Mouse (Mus musculus): ENCODE measurements around the gene Wrap73. TPM values are rescaled to one million over a fixed set of nuclear protein-coding genes. Genes with fewer than 3 reads are reported as not detected.

The Wrap73 gene
- total RNA-seq (2021), result 10 to 100 TPM; 12.0 to 12.9 TPM
- long read RNA-seq, experiment 1, transcript Wrap73-201 (12 exons, 1,598 nt), result major isoform, 16 of 20 reads
- long read RNA-seq, experiment 1, partial matches to known transcripts, result 2 of 20 reads
- long read RNA-seq, experiment 1, other reads (novel, unspliced or antisense), result 2 of 20 reads
- long read RNA-seq, experiment 2, transcript Wrap73-201 (12 exons, 1,598 nt), result major isoform, 7 of 13 reads
- long read RNA-seq, experiment 2, partial matches to known transcripts, result 3 of 13 reads
- long read RNA-seq, experiment 2, other reads (novel, unspliced or antisense), result 3 of 13 reads

DNA sequence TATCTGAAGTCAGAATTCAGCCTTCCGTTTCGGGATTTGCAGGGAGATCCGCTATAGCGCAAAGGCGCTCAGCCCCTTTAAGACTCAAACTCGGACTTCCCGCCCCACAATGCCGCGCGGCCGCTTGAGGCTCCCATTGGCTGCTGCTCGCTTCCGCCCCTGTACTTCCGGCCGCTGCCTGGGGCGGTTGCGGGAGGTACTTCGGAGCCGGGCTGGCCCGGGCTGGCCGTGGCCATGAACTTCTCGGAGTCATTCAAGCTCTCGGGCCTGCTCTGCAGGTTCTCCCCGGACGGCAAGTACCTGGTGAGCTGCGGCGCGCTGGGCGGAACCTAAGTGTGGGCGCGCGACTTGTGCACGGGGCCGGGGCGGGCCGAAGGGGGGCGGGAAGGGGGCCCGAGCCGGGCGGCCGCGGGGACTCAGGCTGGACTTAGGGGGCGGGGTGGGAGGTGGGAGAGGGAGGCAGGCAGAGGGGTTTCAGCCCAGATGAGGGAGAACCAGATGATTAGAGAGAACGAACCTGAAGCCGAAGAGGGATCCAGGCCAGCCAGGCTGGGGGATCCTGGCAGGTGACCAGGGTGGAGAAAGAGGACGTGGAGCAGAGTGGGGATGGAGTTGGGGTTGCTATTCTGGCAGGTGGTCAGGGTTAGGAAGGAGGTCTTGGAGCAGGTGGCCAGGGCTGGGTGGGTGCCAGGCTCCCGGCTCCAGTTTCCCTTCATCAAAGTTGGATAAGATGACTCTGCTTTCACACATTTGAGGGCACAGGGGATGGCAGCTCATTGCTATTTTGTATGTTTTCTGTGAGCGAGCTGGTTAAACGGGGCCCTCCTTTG, at the start of gene Wrap73:
Wrap73 (plus strand) TSS at position 162 of the 830 bp plus-strand sequence.
- DNase-seq (ENCODE audit: low spot score), result peak; percentile 89

DNA sequence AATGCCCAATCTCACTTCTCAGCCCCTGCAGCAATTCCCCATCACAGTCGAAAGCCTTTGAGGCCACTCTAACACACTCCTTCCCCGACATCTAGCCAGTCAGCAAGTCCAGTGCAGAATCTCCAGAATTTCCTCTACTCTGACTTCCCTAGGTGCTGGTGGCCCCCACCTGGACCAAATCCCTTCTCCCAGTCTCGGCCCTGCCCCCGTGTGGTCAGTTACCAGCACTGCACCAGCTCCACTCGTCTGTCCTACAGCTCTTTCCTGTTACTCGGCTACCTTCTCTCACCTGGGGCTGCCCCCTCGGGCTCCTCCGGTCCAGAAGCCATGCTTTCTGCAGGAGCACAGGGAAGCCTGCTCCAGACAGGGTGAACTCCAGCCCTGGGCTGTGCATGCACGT, 49.0 kb upstream of the Wrap73 start:
- no peak for DNase-seq (ENCODE audit: low spot score)

DNA sequence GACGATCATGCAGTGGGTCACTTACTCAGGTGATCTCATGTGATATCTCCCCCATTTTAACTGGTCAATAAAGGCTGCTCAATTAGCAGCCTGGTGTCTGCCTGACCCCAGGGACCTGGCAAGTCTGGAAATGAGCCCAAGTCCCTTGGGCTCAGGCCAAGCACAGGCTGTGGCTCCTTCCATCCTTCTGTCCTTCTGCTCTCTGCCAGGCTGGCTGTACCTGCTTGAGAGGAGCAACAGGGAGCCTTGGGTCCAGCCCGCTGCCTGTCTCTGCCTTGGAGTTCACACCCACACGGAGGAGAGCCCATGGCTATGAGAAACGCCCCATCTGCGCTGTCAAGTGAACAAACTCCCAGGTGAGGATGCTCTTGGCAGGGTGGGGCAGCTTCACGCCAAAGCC, 46.1 kb upstream of the Wrap73 start:
- DNase-seq (ENCODE audit: low spot score), result no peak

DNA sequence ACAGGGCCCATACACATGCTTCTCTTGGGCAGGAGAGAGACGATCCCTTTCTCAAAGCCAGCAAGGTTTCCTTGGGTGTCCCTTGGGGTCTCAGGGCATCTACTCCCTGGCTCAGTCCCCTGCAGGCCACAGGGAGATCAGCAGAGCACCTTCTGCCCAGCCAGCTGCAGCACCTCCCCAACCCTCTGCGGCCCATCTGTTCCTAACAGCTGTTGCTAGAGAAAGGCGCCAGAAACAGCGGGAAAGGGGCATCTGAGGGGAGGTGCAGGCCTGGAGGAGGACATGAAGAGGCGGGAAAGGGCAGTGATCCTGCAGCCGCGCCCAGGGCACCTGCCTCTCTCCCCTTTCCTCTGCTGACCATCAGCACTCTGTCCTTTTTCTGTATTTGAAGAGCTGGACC, 42.8 kb upstream of the Wrap73 start:
- DNase-seq (ENCODE audit: low spot score), result no peak

DNA sequence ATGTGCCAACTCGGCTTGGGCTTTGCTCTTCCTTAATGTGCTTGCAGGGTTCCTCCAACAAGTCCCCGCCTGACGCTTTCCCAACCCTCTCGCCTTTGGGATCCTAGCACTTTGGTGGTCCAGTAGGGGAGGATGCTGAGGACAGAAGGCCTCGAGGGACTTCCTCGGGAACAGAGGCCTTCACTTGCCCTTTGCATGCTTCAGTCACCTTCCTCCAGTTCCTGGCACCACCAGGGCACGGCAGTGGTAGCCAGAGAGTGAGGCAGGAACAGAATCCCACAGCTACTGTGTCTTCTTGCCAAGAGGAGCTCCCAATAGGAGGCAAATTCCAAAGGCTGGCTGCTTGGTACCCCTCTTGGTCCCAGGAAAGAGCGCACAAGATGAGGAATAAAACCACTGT, 38.8 kb upstream of the Wrap73 start:
- DNase-seq (ENCODE audit: low spot score), result no peak

DNA sequence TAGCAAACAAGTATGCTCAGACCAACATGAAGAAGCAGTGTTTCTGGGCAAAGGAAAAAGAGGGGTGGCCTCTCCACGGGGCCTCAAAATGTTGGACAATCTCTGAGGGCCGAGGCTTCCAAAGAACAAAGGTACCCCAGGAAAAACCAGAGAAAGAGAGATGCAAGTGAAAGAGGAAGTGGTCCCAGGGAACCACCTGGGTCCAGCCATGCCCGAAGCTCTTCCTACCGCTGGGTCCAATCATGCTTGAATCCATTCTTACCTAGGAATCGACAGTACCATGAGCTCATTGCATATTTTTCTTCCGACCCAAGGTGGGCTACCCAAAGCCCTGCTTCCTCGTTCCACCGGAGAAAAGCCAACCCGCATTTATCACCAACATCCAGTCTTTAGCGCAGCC, 38.3 kb upstream of the Wrap73 start:
- DNase-seq (ENCODE audit: low spot score), result no peak

DNA sequence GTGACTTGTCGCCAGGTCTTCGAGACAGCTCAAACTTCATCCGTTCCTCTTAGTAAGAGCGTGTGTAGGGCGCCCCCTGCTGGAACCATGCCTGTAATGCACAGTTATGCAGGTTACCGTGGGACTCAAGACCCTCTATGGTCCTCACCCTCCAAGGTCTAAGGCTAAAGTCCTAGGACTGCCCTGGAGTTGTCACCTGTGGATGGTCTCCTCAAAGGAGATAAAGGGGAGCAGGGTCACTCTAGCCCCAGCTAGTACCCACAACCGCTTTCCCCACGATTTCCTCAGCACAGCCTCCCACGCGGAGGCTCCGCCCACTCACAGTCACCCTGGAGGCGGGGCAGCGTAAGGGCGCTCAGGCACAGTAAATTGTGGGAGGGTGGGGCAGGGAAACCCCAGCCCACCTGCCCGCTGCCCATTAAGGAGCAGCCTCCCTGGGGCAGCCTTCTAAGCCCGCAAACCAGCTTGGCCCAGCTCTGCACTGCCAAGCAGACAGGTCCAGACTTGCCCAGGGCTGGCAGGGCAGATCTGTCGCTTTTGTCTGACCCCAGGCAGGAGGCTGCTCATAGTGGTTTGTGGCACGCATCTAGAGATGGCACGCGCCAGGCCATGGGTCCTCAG, 36.7 kb upstream of the Wrap73 start:
- DNase-seq (ENCODE audit: low spot score), result peak; percentile 29

DNA sequence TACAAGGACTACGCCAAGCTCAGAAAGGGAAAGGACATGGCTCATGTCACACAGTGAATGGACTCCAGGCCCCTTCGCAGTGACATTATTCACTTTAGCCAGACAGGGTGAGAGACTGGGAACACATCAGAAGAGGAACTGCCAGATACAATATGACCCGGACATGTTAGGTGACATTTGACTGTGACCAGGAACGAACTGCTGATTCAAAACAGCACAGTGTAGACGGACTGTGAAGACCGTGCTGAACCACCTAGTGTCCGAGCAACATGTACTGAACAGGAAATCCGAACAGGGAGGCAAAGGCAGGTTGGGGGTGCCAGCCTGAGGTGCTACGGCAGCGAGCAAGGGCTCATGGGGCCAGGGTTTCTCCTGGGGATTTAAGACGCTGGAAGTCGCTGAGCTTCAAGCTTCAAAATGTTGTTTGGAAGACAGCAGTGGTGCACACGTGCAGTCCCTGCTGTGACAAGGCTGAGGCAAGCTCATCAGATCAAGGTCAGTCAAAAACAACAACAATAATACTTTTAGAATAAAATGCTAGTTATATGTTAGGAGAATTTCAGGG, 35.6 kb upstream of the Wrap73 start:
- DNase-seq (ENCODE audit: low spot score), result no peak

DNA sequence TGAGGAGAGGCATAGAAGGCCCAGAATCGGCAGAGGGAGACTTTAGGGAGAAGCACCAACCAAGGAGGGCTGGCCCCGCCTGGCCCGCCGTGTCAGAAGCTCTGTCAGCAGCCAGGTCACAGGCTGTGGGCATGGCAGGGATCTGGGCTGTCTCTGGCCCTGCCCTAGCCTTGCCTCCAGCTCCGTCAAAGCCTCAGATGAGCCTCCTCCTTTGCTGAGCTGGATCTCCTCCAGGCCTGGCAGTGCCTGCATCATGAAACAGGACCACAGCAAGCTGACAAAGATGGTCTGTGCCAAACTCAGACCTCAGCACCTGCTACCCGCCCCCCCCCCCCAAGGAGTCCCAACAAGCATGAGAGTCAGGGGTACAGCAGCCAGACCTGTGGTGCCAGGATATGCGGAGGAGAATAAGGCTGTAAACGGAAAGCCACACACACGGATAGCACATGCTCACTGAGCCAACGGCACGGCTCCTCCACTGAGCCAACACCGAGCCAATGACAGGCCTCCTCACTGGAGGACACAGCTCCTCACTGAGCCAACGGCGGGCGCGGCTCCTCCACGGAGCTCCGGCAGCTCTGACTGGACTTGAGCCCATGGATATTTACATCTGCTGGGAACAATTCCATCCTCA, 32.8 kb upstream of the Wrap73 start:
- peak; percentile 5 for DNase-seq (ENCODE audit: low spot score)

DNA sequence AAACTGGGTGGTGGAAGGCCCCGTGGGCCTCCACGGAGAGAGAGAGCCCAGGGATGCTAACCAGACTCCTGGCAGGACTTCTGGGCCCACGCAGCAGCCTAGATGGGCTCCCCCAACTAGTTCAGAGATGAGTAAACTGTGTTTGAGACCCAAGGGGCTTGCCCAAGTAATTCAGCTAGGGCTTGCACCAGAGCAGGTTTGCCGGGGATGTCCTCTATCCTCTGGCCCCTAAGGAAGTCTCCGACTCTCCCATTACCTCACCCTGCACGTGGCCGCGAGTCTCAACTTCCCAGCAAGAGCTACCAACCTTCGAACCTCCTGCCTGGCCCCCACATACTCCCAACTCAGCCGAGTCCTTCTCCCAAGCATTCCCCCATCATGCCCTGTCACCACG, 32.3 kb upstream of the Wrap73 start:
- DNase-seq (ENCODE audit: low spot score), result no peak

DNA sequence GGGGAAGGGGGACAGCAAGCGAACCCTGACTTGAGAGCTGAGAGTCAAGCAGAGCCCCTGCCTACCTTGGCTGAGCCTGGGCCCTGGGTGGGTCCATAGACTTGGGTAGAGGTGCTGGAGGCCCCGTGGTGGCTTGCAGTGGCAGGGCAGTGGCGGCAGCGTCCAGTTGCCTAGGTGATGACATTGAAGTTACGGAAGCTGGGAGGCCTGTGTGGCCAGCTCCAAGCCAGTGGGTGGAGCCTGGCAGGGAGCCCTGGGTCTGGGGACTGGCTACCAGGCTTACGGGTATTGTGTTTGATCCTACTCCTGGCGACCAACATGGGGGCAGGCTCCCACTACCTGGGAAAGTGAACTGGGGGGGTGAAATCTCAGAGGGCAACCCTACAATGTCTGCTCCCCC, 25.8 kb upstream of the Wrap73 start:
- no peak for DNase-seq (ENCODE audit: low spot score)

DNA sequence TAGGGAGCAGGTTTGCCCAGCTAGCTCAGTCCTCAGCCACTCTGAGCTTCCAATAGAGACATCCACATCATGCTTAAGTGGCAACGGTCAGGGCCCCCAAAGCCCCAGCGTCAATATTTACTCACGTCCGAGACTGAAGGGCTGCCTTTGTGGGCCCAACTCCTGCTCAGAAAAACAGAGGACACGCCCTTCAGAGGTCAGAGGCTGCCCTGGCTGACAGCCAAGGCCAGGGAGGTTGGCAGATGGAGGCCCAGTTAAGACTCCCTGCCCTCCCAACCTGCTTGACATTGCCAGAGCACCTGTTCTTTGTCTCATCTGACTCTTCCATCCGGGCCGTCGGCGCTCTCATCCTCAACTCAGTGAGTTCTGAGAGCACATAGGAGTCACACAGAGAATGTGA, 23.4 kb upstream of the Wrap73 start:
- DNase-seq (ENCODE audit: low spot score), result no peak

DNA sequence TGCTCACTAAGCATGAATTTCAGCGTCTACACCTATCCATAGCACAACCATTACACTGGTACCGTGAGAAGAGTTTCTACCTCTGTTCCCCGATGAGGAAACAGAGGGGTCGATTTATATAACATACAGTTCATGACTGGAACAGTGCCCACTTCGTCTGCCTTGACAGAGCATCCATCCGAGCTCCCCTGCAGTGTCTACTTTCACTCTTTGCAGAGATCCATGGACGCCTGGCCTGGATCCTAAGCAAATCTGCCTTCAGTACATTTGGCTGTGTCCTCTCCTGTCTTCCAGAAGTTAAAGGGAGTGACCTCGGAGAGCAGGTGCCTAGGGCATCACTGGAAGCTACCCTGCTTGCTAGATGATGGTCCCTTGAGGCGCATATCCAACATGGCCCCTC, 23.0 kb upstream of the Wrap73 start:
- no peak for DNase-seq (ENCODE audit: low spot score)

DNA sequence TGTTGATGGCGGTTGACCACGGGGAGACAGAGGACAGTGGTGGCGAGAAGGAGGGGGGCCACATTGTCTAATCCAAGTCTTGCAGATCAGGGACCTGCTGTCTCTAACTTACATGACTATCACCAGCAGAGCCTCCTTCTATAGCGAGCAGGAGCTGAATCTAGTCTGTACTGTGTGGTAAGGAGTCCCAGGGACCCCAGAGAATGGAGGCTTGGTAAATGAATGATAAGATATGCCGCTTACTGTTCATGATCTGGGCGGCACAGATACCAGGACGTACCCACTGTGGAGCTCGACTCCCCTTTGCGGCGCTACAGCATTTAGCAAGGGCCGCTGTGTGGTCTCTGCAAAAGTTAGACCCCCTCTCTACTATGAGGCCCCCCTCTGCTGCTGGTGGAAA, 20.4 kb upstream of the Wrap73 start:
- no peak for DNase-seq (ENCODE audit: low spot score)

DNA sequence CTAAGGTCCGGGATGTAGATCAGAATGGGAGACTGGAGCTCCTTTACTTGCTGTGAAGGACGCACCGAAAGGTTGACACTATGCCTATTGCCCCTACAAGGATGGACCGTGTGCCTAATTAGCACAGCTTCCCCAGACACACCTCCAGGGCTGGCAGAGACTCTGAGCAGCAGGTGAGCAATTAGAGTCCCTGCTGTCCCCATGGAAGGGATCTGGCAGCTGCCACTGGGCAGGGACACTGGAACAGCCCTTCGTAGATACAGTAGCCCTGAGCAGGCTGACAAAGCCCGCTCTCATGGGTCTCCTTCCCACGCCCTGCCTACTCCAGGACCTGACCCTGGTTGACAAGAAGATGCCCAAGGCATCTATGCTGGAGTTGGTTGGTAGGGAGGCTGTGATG, 19.8 kb upstream of the Wrap73 start:
- no peak for DNase-seq (ENCODE audit: low spot score)

DNA sequence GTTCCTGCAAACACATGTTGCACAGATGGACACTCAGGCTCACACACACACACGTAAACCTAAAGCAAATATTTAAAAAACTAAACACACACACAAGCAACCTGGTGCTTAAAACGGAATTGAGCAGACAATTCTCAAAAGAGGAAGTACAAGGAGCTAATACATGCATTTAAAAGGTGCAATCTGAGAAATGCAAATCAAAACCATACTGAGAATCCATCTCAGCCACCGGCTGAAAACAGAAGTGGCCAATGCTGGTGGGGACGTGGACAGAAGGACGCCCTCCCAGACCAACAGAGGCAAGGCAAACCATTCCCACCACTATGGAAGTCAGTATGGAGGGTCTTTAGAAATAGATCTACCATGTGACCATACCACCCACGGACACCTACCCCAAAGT, 18.6 kb upstream of the Wrap73 start:
- no peak for DNase-seq (ENCODE audit: low spot score)

DNA sequence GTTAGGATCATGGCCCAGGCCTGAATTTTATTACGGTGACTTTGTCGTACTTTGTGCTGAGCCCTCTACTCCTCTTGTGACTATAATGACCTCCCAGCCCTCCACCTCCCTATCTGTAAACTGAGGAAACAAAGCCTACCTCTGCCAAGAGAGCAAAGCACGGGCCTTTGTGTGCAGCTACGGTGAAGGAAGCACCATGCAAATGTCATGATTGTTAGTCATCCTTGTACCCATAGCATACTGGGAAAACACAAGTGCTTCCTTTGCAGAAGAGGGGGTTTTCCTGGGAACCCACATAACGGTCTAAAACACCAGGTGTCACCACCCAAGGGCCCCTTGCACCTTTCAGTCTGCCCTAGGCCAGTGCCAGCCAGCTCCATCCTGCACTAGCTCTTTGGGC, 17.0 kb upstream of the Wrap73 start:
- no peak for DNase-seq (ENCODE audit: low spot score)

DNA sequence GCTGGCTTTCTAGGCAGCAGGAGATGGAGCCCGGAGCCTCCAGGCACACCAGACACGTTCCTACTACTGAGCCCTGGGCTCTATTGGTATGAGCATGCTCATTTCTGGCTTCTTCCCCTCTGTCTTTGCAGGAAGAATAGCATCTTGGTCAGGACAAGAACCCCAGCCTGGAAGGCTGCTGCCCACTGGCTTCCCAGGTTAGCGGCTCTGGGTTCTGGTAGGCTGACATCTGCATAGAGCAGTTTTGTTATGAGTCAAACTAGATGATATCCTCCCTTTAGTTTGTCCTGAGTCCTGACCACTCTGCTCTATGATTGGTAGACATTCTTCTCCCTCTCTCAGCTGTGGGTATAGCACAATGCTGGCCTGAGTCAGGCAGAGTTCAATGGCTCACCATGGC, 14.9 kb upstream of the Wrap73 start:
- no peak for DNase-seq (ENCODE audit: low spot score)

DNA sequence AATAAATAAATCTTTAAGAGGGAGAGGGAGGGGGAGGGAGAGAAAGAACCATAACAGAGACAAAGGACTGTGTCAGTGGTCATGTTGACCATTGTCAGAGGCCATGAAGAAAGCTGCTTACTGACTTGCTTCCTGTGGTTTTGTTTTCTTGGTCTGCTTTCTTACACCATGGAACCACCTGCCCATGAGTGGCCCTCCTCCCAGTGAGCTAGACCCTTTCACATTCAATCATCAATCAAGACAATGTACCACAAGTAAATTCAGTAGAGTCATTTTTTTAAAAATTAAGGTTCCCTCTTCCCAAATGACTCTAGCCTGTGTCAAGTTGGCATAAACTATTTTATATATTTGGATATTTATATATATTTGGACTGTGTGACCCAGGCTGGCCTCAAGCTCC, 12.2 kb upstream of the Wrap73 start:
- no peak for DNase-seq (ENCODE audit: low spot score)

DNA sequence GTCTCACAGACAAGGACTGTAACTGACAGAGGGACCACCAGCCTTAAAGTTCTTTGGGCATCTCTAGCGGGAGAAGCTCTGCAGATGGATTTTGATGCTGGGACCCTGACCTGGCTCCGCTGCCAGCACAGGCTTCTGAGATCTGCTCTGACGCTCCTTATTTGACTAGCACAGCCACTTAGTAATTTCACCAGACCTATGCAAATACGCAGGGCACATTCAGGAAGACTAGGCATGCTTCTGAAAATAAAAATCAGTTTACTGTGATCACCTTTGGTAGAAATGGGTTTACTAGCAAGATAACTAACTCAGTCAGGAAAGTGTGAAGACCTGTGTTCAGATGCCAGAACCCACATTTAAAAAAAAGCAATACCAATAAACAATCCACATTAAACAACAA, 10.3 kb upstream of the Wrap73 start:
- DNase-seq (ENCODE audit: low spot score), result no peak

DNA sequence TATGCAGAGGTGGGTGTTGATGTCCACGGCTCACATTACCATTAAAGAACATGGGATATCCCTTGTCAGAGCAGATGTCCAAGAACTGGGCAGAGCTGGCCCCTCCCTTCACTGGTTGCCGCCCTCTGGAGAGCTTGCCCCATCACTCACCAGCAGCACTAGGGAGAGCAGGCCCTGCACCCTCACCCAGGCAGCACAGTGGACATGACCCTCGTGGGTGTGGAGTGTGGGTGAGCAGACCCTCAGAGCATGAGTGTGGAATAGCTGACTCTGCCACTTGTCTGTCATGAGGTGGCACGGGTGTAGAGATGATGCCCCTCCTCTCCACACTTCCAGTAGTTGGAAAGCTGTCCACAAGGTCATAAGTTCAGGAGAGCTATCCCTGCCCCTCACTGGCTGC, 7.4 kb upstream of the Wrap73 start:
- DNase-seq (ENCODE audit: low spot score), result no peak

DNA sequence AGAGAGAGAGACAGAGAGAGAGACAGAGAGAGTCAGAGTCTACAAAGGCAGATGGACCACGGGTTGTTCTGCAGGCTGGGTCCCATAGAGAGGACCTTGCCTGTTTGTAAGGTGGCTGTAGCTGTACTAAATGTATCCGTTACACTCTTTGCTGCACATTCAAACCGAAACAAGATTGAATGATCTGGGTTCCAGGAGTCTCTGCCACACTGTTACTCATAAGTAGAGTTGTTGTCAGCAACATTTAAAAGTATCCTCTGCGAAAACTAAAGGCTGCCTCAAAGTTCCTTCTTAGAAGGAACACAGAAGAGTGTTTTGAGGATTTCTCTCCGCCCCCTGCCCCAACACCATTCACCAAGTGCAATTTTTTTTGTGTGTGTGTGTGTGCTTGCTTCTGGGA, 5.0 kb upstream of the Wrap73 start:
- DNase-seq (ENCODE audit: low spot score), result no peak

Measured in gastrocnemius, adult 18-20 months (tissue).